Mouse (Mus musculus): Measurements from ENCODE around the gene Tmem259. TPM values are rescaled to one million over a fixed set of nuclear protein-coding genes. Genes with fewer than 3 reads are reported as not detected.

The Tmem259 gene
- polyA plus RNA-seq, 1 experiment from 2014 or later, result 16.1 TPM

GRCm38 (mm10) chr10:79934794-79935569 lies 49.1 kb downstream of the Tmem259 start:
- no peak overlapping the region for H3K4me3 ChIP-seq (ENCODE audit: low read depth, low read length)
- H3K36me3 ChIP-seq (ENCODE audit: control insufficient read depth, insufficient read depth, low read length), result peaks cover 4% of the 10 kb centered on the region; the same call in 1 of the 2 replicates
- no peaks in the 10 kb centered on the region for H3K27me3 ChIP-seq (ENCODE audit: control insufficient read depth, insufficient read depth, low read length)
- WGBS, result 90% methylated on average over 16 of the region's 16 CpGs
- H3K27ac ChIP-seq (ENCODE audit: low read depth, low read length), result no peak overlapping the region
- peaks cover 17% of the 10 kb centered on the region; the same call in 1 of the 2 replicates for H3K4me1 ChIP-seq (replicated peaks; ENCODE audit: control insufficient read depth, insufficient read depth, low read length)
- no peaks in the 10 kb centered on the region for H3K9me3 ChIP-seq (ENCODE audit: control insufficient read depth, low read length)
- H3K9ac ChIP-seq (ENCODE audit: low read depth, low read length), result no peak overlapping the region
- no peak overlapping the region for H3K4me2 ChIP-seq (replicated peaks; ENCODE audit: low read depth, low read length)
- no peak for DNase-seq (ENCODE audit: low spot score)
- no peak for ATAC-seq (ENCODE audit: low FRiP score)

GRCm38 (mm10) chr10:79934272-79934721 lies 49.8 kb downstream of the Tmem259 start:
- H3K27me3 ChIP-seq (ENCODE audit: control insufficient read depth, insufficient read depth, low read length), result no peaks in the 10 kb centered on the region
- no peak overlapping the region for H3K4me3 ChIP-seq (ENCODE audit: low read depth, low read length)
- no peak overlapping the region for H3K27ac ChIP-seq (ENCODE audit: low read depth, low read length)
- ATAC-seq (ENCODE audit: low FRiP score), result no peak
- 70% methylated on average over 13 of the region's 13 CpGs for WGBS
- H3K9ac ChIP-seq (ENCODE audit: low read depth, low read length), result no peak overlapping the region
- no peak for DNase-seq (ENCODE audit: low spot score)
- no peaks in the 10 kb centered on the region for H3K9me3 ChIP-seq (ENCODE audit: control insufficient read depth, low read length)
- H3K4me2 ChIP-seq (replicated peaks; ENCODE audit: low read depth, low read length), result no peak overlapping the region
- H3K36me3 ChIP-seq (ENCODE audit: control insufficient read depth, insufficient read depth, low read length), result peaks cover 4% of the 10 kb centered on the region; the same call in 1 of the 2 replicates
- H3K4me1 ChIP-seq (replicated peaks; ENCODE audit: control insufficient read depth, insufficient read depth, low read length), result peaks cover 17% of the 10 kb centered on the region; the same call in 1 of the 2 replicates

GRCm38 (mm10) chr10:79933861-79934260 lies 50.3 kb downstream of the Tmem259 start:
- no peak for DNase-seq (ENCODE audit: low spot score)
- 38% methylated on average over 6 of the region's 6 CpGs for WGBS
- H3K36me3 ChIP-seq (ENCODE audit: control insufficient read depth, insufficient read depth, low read length), result peaks cover 4% of the 10 kb centered on the region; the same call in 1 of the 2 replicates

GRCm38 (mm10) chr10:79933145-79933679 lies 50.9 kb downstream of the Tmem259 start:
- Histone ChIP-seq H3K4me3 (ENCODE audit: low read depth, low read length) (no peak overlapping the region), H3K4me2 (replicated peaks; ENCODE audit: low read depth, low read length) (no peak overlapping the region; the same call in 1 of the 2 replicates), H3K27me3 (ENCODE audit: control insufficient read depth, insufficient read depth, low read length) (no peaks in the 10 kb centered on the region), H3K36me3 (ENCODE audit: control insufficient read depth, insufficient read depth, low read length) (peaks cover 4% of the 10 kb centered on the region; the same call in 1 of the 2 replicates), H3K27ac (ENCODE audit: low read depth, low read length) (no peak overlapping the region), H3K9ac (ENCODE audit: low read depth, low read length) (no peak overlapping the region), H3K9me3 (ENCODE audit: control insufficient read depth, low read length) (no peaks in the 10 kb centered on the region), H3K4me1 (replicated peaks; ENCODE audit: control insufficient read depth, insufficient read depth, low read length) (peaks cover 21% of the 10 kb centered on the region)
- WGBS, result 54% methylated on average over 9 of the region's 9 CpGs
- ATAC-seq (ENCODE audit: low FRiP score), result no peak
- DNase-seq (ENCODE audit: low spot score), result no peak

More at GRCm38 (mm10) chr10:79933861-79934260, 50.3 kb downstream of the Tmem259 start:
- Histone ChIP-seq H3K27ac (ENCODE audit: low read depth, low read length) (no peak overlapping the region), H3K9ac (ENCODE audit: low read depth, low read length) (no peak overlapping the region), H3K4me1 (replicated peaks; ENCODE audit: control insufficient read depth, insufficient read depth, low read length) (peaks cover 20% of the 10 kb centered on the region), H3K27me3 (ENCODE audit: control insufficient read depth, insufficient read depth, low read length) (no peaks in the 10 kb centered on the region), H3K4me2 (replicated peaks; ENCODE audit: low read depth, low read length) (no peak overlapping the region), H3K9me3 (ENCODE audit: control insufficient read depth, low read length) (no peaks in the 10 kb centered on the region), H3K4me3 (ENCODE audit: low read depth, low read length) (no peak overlapping the region)
- no peak for ATAC-seq (ENCODE audit: low FRiP score)

GRCm38 (mm10) chr10:79932736-79933135 lies 51.4 kb downstream of the Tmem259 start:
- Histone ChIP-seq H3K36me3 (ENCODE audit: control insufficient read depth, insufficient read depth, low read length) (peaks cover 4% of the 10 kb centered on the region; the same call in 1 of the 2 replicates), H3K27me3 (ENCODE audit: control insufficient read depth, insufficient read depth, low read length) (no peaks in the 10 kb centered on the region), H3K9me3 (ENCODE audit: control insufficient read depth, low read length) (no peaks in the 10 kb centered on the region), H3K4me3 (ENCODE audit: low read depth, low read length) (0 out of 2 replicates have a peak overlapping the region, but pooled peaks have one; percentile 4), H3K4me2 (replicated peaks; ENCODE audit: low read depth, low read length) (no peak overlapping the region), H3K9ac (ENCODE audit: low read depth, low read length) (no peak overlapping the region), H3K27ac (ENCODE audit: low read depth, low read length) (no peak overlapping the region), H3K4me1 (replicated peaks; ENCODE audit: control insufficient read depth, insufficient read depth, low read length) (peaks cover 21% of the 10 kb centered on the region)
- ATAC-seq (ENCODE audit: low FRiP score) (no peak), DNase-seq (ENCODE audit: low spot score) (peak; percentile 47)
- 12% methylated on average over 8 of the region's 8 CpGs for WGBS

GRCm38 (mm10) chr10:79931797-79932196 lies 52.3 kb downstream of the Tmem259 start:
- H3K36me3 ChIP-seq (ENCODE audit: control insufficient read depth, insufficient read depth, low read length), result peaks cover 4% of the 10 kb centered on the region; the same call in 1 of the 2 replicates
- H3K4me1 ChIP-seq (replicated peaks; ENCODE audit: control insufficient read depth, insufficient read depth, low read length), result peaks cover 21% of the 10 kb centered on the region
- no peaks in the 10 kb centered on the region for H3K27me3 ChIP-seq (ENCODE audit: control insufficient read depth, insufficient read depth, low read length)
- ATAC-seq (ENCODE audit: low FRiP score) (no peak), DNase-seq (ENCODE audit: low spot score) (no peak)
- H3K4me2 ChIP-seq (replicated peaks; ENCODE audit: low read depth, low read length), result no peak overlapping the region
- 79% methylated on average over 9 of the region's 9 CpGs for WGBS
- H3K9ac ChIP-seq (ENCODE audit: low read depth, low read length), result no peak overlapping the region
- H3K4me3 ChIP-seq (ENCODE audit: low read depth, low read length), result no peak overlapping the region
- H3K27ac ChIP-seq (ENCODE audit: low read depth, low read length), result no peak overlapping the region
- no peaks in the 10 kb centered on the region for H3K9me3 ChIP-seq (ENCODE audit: control insufficient read depth, low read length)

- peaks cover 27% of the 10 kb centered on the region for H3K4me1 ChIP-seq (replicated peaks; ENCODE audit: control insufficient read depth, insufficient read depth, low read length)
- H3K4me2 ChIP-seq (replicated peaks; ENCODE audit: low read depth, low read length), result no peak overlapping the region; the same call in 1 of the 2 replicates
- H3K9me3 ChIP-seq (ENCODE audit: control insufficient read depth, low read length), result no peaks in the 10 kb centered on the region
- DNase-seq (ENCODE audit: low spot score) (no peak), ATAC-seq (ENCODE audit: low FRiP score) (no peak)
- 86% methylated on average over 16 of the region's 16 CpGs for WGBS
- 0 out of 2 replicates have a peak overlapping the region, but pooled peaks have one; percentile 19 for H3K9ac ChIP-seq (ENCODE audit: low read depth, low read length)
- peaks cover 3% of the 10 kb centered on the region for H3K27me3 ChIP-seq (ENCODE audit: control insufficient read depth, insufficient read depth, low read length)
- no peak overlapping the region for H3K4me3 ChIP-seq (ENCODE audit: low read depth, low read length)
- peaks cover 4% of the 10 kb centered on the region; the same call in 1 of the 2 replicates for H3K36me3 ChIP-seq (ENCODE audit: control insufficient read depth, insufficient read depth, low read length)
- H3K27ac ChIP-seq (ENCODE audit: low read depth, low read length), result peak overlapping the region; percentile 42; the same call in 1 of the 2 replicates
These were observed 53.3 kb downstream of the Tmem259 start for GRCm38 (mm10) chr10:79930826-79931186.

GRCm38 (mm10) chr10:79929967-79930825 lies 53.9 kb downstream of the Tmem259 start:
- Histone ChIP-seq H3K4me2 (replicated peaks; ENCODE audit: low read depth, low read length) (no peak overlapping the region; the same call in 1 of the 2 replicates), H3K36me3 (ENCODE audit: control insufficient read depth, insufficient read depth, low read length) (peaks cover 4% of the 10 kb centered on the region; the same call in 1 of the 2 replicates), H3K27me3 (ENCODE audit: control insufficient read depth, insufficient read depth, low read length) (peaks cover 3% of the 10 kb centered on the region), H3K27ac (ENCODE audit: low read depth, low read length) (peak overlapping the region; percentile 42; the same call in 1 of the 2 replicates), H3K9me3 (ENCODE audit: control insufficient read depth, low read length) (no peaks in the 10 kb centered on the region), H3K9ac (ENCODE audit: low read depth, low read length) (0 out of 2 replicates have a peak overlapping the region, but pooled peaks have one; percentile 19), H3K4me3 (ENCODE audit: low read depth, low read length) (no peak overlapping the region), H3K4me1 (replicated peaks; ENCODE audit: control insufficient read depth, insufficient read depth, low read length) (peaks cover 27% of the 10 kb centered on the region)
- DNase-seq (ENCODE audit: low spot score) (no peak), ATAC-seq (ENCODE audit: low FRiP score) (no peak)
- 90% methylated on average over 18 of the region's 18 CpGs for WGBS
